Mouse (Mus musculus) midbrain, embryonic 15.5 days (tissue): ENCODE measurements at regions not wholly inside any gene's neighbourhood (a gene's known extent, or its start where the extent isn't known, plus 50 kb on each side); places are given as distances from the start of the nearest gene placed in this dataset.
A peak's percentile ranks its signal among the peaks of the same experiment; 100 is the strongest.

ENCODE experiments used
- ATAC-seq: fragments of 200-750 bp; cut with Nextera tagmentation; replicated peaks from 2 replicates; pipeline ENCODE4 v1.8.0; 2017; ENCODE audit warnings: moderate TSS enrichment
- H3K27ac ChIP-seq: fragments of 300-500 bp; sonication (generic); 2 replicates; pipeline ENCODE4 v1.5.1; 2015; ENCODE audit warnings: mild to moderate bottlenecking, inconsistent platforms
- H3K27me3 ChIP-seq: fragments of 300-500 bp; sonication (generic); replicated peaks from 2 replicates; pipeline ENCODE4 v1.6.1; 2015; ENCODE audit warnings: inconsistent platforms
- H3K36me3 ChIP-seq: fragments of 300-500 bp; sonication (generic); replicated peaks from 2 replicates; pipeline ENCODE4 v1.6.1; 2015; ENCODE audit warnings: inconsistent platforms
- H3K4me1 ChIP-seq: fragments of 300-500 bp; sonication (generic); 2 replicates; pipeline ENCODE4 v1.6.1; 2015; ENCODE audit warnings: inconsistent platforms
- H3K4me2 ChIP-seq: fragments of 300-500 bp; sonication (generic); 2 replicates; pipeline ENCODE4 v1.6.1; 2015; ENCODE audit warnings: inconsistent platforms, mild to moderate bottlenecking, moderate library complexity
- H3K4me3 ChIP-seq: fragments of 300-500 bp; sonication (generic); 2 replicates; pipeline ENCODE4 v1.5.1; 2015; ENCODE audit warnings: mild to moderate bottlenecking, inconsistent platforms
- H3K9ac ChIP-seq: fragments of 300-500 bp; sonication (generic); 2 replicates; pipeline ENCODE4 v1.6.1; 2015; ENCODE audit warnings: mild to moderate bottlenecking, inconsistent platforms
- H3K9me3 ChIP-seq: fragments of 300-500 bp; sonication (generic); 2 replicates; pipeline ENCODE4 v1.6.1; 2016; ENCODE audit warnings: inconsistent platforms
- WGBS: fragments of 180-500 bp; shearing (Covaris S2); methylation state at CpG from one replicate; pipeline ENCODE4 v1.1.7; 2015; ENCODE audit warnings: mixed read lengths; 5-methylcytosine and 5-hydroxymethylcytosine counted together

DNA sequence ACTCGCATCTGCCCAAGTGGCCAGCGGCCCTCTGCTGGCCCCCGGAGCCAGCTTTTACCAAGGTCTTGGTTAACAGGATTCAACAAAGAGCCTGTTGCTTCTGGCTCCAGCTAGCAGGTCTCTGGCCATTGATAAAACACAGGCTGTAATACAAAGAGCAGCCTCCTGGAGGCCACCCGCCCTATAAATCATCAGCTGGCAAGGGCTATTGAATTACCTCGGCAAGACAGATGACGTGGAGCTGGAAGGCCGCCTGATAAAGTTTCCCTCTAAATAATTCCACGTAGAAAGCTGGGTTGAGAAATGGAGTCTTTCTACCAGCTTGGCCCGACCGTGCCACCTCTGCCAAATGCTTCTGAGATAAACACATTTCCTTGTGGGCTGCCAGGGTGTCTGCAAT lies 152.8 kb upstream of the Srrm4 start:
- H3K9me3 ChIP-seq = no peaks in the 10 kb centered on the region
- H3K9ac ChIP-seq = no peak overlapping the region
- no peaks in the 10 kb centered on the region for H3K27me3 ChIP-seq
- H3K4me3 ChIP-seq = no peak overlapping the region
- H3K27ac ChIP-seq = no peak overlapping the region
- no peak overlapping the region for H3K4me2 ChIP-seq
- H3K4me1 ChIP-seq = no peaks in the 10 kb centered on the region
- WGBS = 62% methylated on average over 10 of the region's 10 CpGs
- ATAC-seq = no peak
- no peaks in the 10 kb centered on the region for H3K36me3 ChIP-seq

DNA sequence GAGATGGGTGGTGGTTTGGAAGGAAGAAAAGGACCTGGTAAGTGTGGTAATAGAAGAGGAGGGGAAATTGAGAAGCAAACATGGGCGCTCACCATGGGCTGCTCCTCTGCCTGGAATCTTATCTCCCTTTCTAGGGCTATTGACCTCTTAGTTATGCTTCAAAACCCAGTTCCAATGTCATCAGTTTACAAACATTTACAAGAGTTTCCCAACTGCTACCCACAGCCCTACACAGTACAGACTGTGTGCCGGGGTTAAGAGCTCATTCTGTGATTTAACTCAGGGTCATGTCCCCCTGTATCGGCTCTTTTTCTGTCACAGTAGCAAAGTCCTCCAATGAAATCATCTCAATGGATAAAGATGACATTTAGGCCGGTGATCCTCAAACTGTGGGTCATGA lies 144.0 kb upstream of the Srrm4 start:
- Histone ChIP-seq H3K9ac (no peak overlapping the region), H3K9me3 (no peaks in the 10 kb centered on the region)

DNA sequence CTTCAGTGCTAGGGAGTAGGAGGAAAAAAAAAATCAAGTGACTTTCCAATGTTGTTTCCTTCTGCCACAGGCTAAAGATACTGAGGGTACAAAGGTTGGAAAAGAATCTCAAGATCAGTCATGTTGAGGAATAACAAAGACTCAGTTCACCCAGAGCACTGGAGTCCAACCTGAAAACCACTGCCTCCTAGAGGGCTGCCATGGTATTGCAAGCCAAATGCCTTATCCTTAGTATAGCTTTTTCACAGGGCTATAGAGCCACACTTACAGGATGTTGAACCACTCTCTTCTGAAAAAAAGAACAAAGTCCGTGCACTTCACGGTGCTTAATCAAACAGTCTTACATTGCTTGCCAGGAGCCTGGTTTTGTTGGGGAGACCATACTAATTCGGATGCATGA lies 139.9 kb upstream of the Srrm4 start:
- Histone ChIP-seq H3K27me3 (no peaks in the 10 kb centered on the region), H3K36me3 (no peaks in the 10 kb centered on the region), H3K9ac (no peak overlapping the region), H3K4me2 (no peak overlapping the region), H3K9me3 (no peaks in the 10 kb centered on the region), H3K4me1 (no peaks in the 10 kb centered on the region), H3K27ac (no peak overlapping the region), H3K4me3 (no peak overlapping the region)
- ATAC-seq = no peak
- WGBS = 90% methylated on average over 3 of the region's 3 CpGs

More for the DNA sequence above, 144.0 kb upstream of the Srrm4 start:
- H3K4me1 ChIP-seq = no peaks in the 10 kb centered on the region
- no peak overlapping the region for H3K4me3 ChIP-seq
- 89% methylated on average over 4 of the region's 4 CpGs for WGBS
- no peak overlapping the region for H3K4me2 ChIP-seq
- no peak overlapping the region for H3K27ac ChIP-seq
- no peaks in the 10 kb centered on the region for H3K27me3 ChIP-seq
- no peak for ATAC-seq
- H3K36me3 ChIP-seq = no peaks in the 10 kb centered on the region

DNA sequence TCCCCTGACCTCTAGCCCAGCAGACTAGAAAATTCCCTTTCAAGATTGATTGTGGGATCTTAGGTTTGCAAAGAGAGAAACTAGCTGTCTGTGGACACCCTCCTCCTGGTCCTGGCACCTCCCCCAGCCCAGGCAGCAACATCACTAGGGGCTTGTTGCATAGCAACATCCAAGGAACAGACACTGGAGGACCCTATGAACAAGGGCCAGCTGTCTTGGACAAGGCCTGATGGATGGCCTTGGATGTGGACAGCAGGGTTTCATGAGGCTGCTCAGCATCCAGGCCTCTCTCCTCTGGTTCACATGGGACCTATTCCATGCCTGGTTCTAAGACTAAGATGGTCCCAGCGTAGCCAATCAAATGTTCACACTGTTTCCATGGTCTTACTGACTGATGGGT lies 127.6 kb upstream of the Srrm4 start:
- 77% methylated on average over 1 of the region's 1 CpGs for WGBS

DNA sequence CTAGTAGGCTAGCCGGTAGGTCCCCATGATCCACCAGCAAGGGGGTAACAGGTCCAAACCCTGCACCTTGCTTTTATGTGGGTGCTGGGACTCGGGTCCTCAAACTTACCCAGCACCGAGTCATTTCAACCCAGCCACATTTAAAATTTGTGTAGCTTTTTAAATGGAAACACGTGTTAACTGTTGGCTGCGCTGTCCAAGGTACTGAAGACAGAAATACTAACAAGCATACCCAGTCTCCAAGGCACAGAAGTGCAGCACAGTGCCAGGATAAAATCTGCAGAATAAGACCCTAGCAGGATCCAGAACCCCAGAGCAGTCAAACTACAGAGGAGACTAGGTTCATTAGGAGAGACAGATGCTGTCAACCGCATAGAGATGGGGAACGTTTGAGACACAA lies 122.6 kb upstream of the Srrm4 start:
- Histone ChIP-seq H3K27ac (no peak overlapping the region), H3K36me3 (no peaks in the 10 kb centered on the region), H3K27me3 (no peaks in the 10 kb centered on the region), H3K9me3 (no peaks in the 10 kb centered on the region), H3K4me1 (no peaks in the 10 kb centered on the region), H3K4me3 (no peak overlapping the region), H3K4me2 (no peak overlapping the region), H3K9ac (no peak overlapping the region)
- WGBS = 37% methylated on average over 7 of the region's 7 CpGs
- ATAC-seq = no peak

More for the DNA sequence above, 127.6 kb upstream of the Srrm4 start:
- no peaks in the 10 kb centered on the region for H3K36me3 ChIP-seq
- no peak overlapping the region for H3K4me2 ChIP-seq
- H3K4me3 ChIP-seq = no peak overlapping the region
- H3K9ac ChIP-seq = no peak overlapping the region
- ATAC-seq = no peak
- no peak overlapping the region for H3K27ac ChIP-seq
- H3K27me3 ChIP-seq = no peaks in the 10 kb centered on the region
- H3K4me1 ChIP-seq = 0 out of 2 replicates have a peak, but pooled peaks cover 4% of the 10 kb centered on the region
- H3K9me3 ChIP-seq = no peaks in the 10 kb centered on the region

DNA sequence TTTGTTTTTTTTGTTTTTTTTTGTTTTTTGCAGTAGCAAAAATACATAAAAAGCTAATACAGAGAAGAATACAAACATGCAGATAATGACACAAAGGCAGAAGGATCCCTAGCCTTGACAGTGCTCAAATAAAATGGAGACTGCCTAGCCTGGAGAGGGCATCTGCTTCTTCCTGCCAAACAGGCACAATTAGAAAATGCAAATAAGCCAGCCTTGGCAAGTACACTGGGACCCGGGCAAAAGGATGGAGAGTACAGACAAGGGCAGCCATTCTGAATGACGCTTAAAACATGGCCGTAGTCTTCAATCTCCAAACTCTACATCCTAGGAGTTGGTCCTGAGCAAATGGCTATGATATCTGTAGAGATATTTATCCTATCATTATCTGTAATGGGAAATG lies 120.4 kb upstream of the Srrm4 start:
- no peaks in the 10 kb centered on the region for H3K9me3 ChIP-seq
- no peak overlapping the region for H3K4me3 ChIP-seq
- ATAC-seq = no peak
- H3K4me2 ChIP-seq = no peak overlapping the region
- no peaks in the 10 kb centered on the region for H3K4me1 ChIP-seq
- H3K27ac ChIP-seq = no peak overlapping the region
- H3K27me3 ChIP-seq = no peaks in the 10 kb centered on the region
- no peaks in the 10 kb centered on the region for H3K36me3 ChIP-seq
- WGBS = 80% methylated on average over 3 of the region's 3 CpGs
- H3K9ac ChIP-seq = no peak overlapping the region

DNA sequence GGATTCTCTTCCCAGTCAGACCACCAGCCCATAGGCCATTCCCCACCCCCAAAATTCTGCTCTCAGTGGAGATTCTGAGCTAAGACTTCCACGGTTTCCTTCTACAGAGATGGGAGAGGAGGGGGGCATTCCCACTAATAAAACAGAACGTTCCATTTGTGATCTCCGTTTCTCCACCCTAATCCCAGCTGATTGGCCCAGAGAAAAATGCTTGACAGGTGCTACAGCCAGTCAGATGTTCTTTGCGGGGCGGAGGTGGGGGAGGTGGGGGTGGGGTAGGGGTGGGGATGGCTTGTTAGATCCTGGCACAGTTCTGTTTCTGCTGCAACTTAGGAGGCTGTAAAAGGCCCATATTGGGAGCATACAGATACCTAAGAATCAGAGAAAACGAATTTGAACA lies 116.9 kb upstream of the Srrm4 start:
- Histone ChIP-seq H3K9me3 (no peaks in the 10 kb centered on the region), H3K4me2 (no peak overlapping the region), H3K9ac (no peak overlapping the region), H3K36me3 (no peaks in the 10 kb centered on the region), H3K27me3 (no peaks in the 10 kb centered on the region), H3K4me1 (no peaks in the 10 kb centered on the region), H3K4me3 (no peak overlapping the region), H3K27ac (no peak overlapping the region)
- peak; percentile 62 for ATAC-seq
- WGBS = 25% methylated on average over 6 of the region's 6 CpGs

DNA sequence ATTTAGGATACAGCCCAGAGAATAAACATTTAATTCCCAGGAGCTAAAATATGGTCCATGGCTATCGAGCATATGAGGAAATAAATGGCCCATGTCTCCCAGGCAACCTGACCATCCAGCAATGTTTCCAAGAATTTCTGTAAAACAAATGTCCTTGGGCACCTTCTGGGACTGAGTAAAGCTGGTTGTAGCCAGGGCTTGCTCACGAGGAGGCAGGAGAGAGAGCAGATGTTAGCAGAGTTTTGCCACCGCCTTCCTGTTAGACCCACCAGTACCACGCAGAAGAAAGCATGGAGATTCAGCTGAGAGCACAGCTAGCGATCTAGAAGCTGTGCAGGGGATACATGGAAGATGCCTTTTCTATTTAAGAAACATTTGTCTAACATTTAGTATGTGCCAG lies 70.8 kb upstream of the Srrm4 start:
- Histone ChIP-seq H3K4me1 (peaks cover 3% of the 10 kb centered on the region; the same call in 1 of the 2 replicates), H3K4me3 (no peak overlapping the region), H3K4me2 (no peak overlapping the region), H3K36me3 (no peaks in the 10 kb centered on the region), H3K9me3 (no peaks in the 10 kb centered on the region), H3K27ac (0 out of 2 replicates have a peak overlapping the region, but pooled peaks have one; percentile 35), H3K9ac (no peak overlapping the region), H3K27me3 (no peaks in the 10 kb centered on the region)
- 58% methylated on average over 5 of the region's 5 CpGs for WGBS
- ATAC-seq = no peak

DNA sequence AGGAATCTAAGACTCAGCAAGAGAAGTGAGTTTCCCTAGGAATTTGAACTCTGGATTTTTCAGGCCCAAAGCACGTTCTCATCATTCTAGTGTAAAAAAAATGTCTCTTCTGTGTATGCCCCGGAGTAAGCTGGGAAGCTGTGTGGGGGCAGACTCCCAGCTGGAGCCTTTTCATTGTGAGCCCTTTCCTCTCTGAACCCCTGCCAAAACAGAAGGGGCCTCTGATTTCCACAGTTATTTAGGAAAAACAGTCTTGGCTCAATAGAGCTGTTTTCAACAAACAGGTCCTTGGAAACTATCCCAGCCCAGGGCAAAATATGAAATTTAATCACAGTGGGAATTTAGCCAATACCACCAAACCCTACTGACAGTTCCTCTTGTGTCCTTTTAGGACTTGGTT lies 70.2 kb upstream of the Srrm4 start:
- Histone ChIP-seq H3K27ac (0 out of 2 replicates have a peak overlapping the region, but pooled peaks have one; percentile 35), H3K27me3 (no peaks in the 10 kb centered on the region), H3K4me1 (peaks cover 3% of the 10 kb centered on the region; the same call in 1 of the 2 replicates), H3K9me3 (no peaks in the 10 kb centered on the region), H3K9ac (no peak overlapping the region), H3K4me3 (no peak overlapping the region), H3K36me3 (no peaks in the 10 kb centered on the region), H3K4me2 (no peak overlapping the region)
- ATAC-seq = no peak
- 33% methylated on average over 2 of the region's 2 CpGs for WGBS

DNA sequence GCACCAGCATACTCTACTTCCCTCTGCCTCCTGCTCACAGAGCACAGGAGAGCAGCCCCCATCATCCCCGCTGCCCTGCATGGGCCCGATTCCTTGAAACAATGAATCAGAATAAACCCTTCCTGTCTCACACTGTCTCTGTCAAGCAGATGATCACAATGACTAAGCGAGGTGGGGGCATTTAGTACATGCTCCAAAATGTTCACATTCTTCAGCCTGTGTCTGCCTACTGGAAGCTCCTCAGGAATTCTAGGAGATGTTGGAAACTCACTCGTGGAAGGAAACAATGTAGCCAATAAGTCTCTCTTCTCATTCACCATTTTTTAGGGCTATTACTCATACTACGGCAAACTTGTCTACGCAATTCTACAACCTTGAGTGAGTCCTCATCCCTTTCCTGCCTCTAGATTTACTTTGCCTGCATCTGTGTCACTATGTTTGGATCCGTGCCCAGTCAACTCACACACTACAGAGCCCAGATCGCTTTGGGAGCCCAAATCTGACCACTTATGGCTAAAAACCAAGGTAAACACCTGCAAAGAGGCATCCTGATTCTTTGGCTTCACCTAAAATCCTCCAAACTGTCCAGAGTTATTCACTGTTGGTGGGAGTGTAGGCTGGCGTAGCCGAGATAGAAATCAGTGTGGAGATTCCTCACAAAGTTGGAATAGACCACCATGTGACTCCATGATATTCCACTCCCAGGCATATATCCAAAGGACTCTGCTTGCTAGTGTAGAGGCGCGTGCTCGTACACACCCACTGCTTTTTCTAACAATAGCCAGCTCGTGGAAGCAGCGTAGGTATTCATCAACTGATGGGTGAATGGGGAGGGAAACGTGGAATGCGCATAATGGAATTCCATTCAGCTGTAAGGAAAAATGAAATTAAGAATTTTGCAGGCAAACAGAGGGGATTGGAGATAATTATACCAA lies 63.1 kb upstream of the Srrm4 start:
- Histone ChIP-seq H3K27ac (no peak overlapping the region), H3K4me1 (no peaks in the 10 kb centered on the region), H3K27me3 (no peaks in the 10 kb centered on the region), H3K9ac (no peak overlapping the region), H3K4me2 (no peak overlapping the region), H3K9me3 (no peaks in the 10 kb centered on the region), H3K36me3 (no peaks in the 10 kb centered on the region), H3K4me3 (no peak overlapping the region)
- WGBS = 83% methylated on average over 17 of the region's 17 CpGs
- ATAC-seq = no peak
